Mouse (Mus musculus): ENCODE results near the gene Shc4. TPM values are rescaled to one million over a fixed set of nuclear protein-coding genes. Genes with fewer than 3 reads are reported as not detected.

The Shc4 gene
- total RNA-seq, 4 experiments from 2014 or later, result 3.4 to 6.8 (median 4.9) TPM

GRCm38 (mm10) chr2:125684559-125685440 lies 39.1 kb downstream of the Shc4 start:
- no peak for DNase-seq

DNA sequence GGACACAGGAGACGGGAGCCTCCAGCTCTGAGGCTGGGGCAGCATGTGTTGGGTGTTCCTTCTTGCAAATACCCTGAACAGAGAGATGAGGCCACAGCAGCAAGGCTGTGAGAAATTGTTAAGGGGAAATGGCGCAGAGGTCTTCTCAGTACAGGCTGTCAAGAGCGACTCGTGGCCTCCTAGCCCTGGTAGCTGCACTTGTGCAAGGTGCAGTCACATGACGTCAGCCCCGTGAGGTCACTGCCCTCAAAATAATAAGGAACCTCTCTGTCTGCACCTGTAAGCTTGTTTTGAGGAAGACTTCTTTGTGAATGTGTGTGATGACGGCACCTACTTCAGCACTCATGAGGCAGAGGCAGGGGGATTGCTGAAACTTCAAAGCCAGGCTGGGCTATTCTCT lies 40.1 kb downstream of the Shc4 start:
- DNase-seq, result no peak

- DNase-seq, result no peak
These were observed 42.1 kb downstream of the Shc4 start for GRCm38 (mm10) chr2:125681811-125682210.

GRCm38 (mm10) chr2:125672957-125673631 lies 50.9 kb downstream of the Shc4 start, which contains the start of gene Eid1:
Eid1 (plus strand) TSS chr2:125673095.
- peak; percentile 72 for DNase-seq

DNA sequence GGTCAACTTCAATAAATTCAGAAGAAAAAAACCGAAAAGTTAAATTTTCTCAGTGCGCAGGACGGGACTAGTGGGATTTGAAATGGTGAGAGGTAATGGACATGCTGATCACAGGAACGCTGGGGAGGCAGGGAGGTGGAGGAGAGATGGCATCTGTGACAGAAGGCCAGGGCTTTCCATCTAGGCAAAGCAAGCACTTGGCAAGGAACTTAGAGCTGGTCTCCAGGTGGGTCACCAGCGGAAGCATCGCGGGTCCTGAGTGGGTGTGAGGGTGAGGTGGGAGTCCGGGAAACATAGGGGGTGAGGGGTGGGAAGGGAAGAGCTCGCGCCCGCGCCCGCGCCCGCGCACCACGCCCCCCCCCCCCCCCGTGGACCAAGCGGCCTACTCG lies 51.4 kb downstream of the Shc4 start:
- DNase-seq, result no peak

DNA sequence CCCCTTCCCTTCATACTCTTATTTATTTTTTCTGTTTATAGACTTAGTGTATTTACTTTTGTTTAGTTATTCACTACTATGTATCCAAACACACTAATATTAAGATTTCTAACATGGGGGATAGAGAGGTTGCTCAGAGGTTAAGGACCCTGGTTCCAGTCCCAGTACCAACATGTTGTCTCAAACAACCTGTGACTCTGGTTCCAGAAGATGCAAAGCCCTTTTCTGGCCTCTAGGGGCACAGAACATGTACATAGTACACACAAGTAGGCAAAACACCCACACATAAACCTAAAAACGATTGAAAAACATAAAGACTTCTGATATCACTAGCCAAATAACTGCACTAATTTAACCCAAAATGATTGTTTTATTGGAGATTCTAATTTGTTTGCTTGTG lies 53.1 kb downstream of the Shc4 start:
- DNase-seq, result no peak

DNA sequence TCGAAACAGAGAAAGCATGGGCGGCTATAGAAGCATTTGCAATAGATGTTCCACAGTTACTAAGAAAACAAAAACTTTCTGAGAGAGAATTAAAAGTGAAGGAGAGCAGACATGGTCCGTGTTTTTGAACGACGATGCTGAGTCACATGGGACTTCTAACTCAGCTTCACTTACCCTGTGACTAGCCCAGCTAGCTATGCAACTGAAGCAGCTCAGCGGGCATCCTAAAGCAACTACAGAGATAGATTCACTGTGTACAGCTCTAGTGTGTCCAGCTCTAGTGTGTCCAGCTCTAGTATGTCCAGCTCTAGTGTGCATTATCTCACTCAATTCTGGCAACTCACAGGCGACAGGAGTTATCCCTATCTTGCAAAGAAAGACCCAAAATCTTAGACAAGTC lies 56.2 kb downstream of the Shc4 start:
- no peak for DNase-seq

DNA sequence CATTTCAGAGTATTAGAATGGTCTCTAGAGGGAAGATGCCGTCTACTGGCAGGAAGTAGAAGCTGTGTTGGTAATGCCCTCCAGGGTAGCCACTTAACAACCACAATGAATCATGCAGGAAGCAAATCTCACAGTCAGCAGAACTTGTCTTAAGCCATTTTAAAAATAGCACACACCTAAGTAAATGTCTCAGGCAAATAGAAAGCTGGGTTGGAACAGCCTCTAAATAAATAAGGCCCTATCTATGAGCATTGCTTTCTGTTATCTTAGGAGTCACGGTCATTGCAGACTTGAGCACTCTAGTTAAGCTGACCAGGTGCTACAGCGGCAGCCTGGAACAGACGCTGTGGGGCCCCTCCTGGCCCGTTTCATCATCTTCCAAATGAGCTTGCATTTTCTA lies 56.8 kb downstream of the Shc4 start:
- DNase-seq, result no peak

DNA sequence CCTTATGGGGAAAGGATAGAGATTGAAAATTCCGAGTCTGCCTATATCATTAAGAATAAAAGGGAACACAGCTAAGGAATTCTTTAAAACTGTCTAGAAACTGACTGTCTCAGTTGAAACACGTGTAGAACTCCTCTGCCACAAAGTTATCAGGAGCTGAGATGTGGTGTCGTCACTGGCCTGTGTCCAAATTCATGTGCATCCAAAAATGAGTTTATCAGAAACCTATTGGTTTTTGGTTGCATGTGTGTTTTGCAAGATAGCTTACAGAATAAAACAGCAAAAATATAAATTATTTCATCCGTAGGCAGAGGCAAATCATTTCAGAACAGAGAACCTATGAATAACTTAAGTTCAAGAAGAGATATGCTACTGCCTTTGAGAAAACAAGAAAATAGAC lies 57.3 kb downstream of the Shc4 start:
- no peak for DNase-seq

- no peak for DNase-seq
These were observed 58.0 kb downstream of the Shc4 start for GRCm38 (mm10) chr2:125665909-125666308.

DNA sequence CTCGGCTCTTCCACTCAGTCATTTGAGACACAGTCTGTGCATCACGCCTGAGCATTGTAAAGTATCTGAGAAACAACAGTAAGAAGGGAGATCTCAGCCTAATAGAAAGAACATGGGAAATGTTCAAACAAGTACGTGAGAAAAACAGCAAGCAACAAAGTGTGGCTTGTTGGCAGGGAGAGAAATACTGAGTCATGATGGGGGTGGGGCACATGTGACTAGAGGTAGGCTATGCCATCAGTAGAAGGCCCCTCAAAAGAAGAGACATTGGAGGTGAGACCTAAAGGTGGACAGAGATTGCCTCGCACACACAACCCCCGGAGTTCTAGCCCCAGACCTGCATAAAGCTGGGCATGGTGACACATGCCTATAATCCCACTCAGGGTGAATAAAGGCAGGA lies 58.7 kb downstream of the Shc4 start:
- DNase-seq, result no peak

GRCm38 (mm10) chr2:125662517-125662916 lies 61.4 kb downstream of the Shc4 start:
- no peak for DNase-seq

- no peak for DNase-seq
These were observed 62.8 kb downstream of the Shc4 start for GRCm38 (mm10) chr2:125661156-125661555.

- DNase-seq, result no peak
These were observed 63.3 kb downstream of the Shc4 start for GRCm38 (mm10) chr2:125660537-125661130.

DNA sequence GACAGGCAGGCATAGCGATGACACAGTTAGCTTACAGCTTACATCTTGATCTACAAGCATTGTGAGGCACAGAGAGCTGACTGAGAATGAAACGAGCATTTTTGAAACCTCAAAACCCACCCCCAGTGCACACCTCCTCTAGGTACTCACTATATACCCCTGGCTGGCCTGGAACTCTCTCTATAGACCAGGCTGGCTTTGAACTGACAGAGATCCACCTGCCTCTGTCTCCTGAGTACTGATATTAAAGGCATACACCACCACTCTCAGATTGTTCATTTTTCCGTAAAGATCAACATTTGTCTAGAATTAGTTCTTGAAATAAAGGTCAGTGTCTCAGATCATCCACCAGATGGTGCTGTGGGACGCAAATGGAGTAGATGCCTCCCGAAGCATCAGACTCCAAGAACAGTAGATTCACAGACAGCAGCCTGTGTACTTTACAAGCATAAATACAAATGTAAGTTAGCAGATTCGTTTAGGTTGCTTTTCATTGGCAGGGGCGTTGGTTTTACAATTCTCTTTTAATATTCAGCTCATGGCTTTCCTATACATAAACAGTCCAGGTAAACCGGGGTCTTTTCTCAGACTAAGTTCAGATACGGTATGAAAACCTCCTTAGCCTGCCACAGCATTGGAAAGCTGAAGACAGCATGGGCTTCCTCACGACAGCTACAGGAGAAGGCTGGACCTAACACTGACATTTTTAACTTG lies 64.0 kb downstream of the Shc4 start:
- peak; percentile 58 for DNase-seq

DNA sequence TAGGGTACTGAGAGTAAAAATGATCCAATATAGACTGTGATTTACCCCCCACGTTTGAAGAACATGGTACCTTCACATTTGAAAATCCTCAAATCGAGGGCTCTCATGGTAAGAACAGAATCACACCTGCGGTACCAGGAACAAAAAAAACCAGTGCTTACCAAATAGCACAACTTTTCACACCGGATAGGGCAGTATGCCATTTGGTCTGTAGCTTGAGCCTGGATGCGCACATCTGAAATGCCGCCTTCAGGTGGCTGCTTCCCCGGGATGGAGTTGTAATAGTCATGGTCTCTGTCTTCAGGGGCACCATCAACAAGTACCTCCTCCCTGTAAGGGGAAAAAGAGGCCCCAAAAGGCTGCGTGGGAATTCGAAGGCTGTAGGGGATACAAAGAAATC lies 68.6 kb downstream of the Shc4 start:
- DNase-seq, result no peak

GRCm38 (mm10) chr2:125653286-125653685 lies 70.7 kb downstream of the Shc4 start:
- DNase-seq, result no peak

GRCm38 (mm10) chr2:125651563-125651962 lies 72.4 kb downstream of the Shc4 start:
- DNase-seq, result no peak

GRCm38 (mm10) chr2:125650742-125651352 lies 73.1 kb downstream of the Shc4 start:
- no peak for DNase-seq

GRCm38 (mm10) chr2:125650038-125650437 lies 73.9 kb downstream of the Shc4 start:
- no peak for DNase-seq

DNA sequence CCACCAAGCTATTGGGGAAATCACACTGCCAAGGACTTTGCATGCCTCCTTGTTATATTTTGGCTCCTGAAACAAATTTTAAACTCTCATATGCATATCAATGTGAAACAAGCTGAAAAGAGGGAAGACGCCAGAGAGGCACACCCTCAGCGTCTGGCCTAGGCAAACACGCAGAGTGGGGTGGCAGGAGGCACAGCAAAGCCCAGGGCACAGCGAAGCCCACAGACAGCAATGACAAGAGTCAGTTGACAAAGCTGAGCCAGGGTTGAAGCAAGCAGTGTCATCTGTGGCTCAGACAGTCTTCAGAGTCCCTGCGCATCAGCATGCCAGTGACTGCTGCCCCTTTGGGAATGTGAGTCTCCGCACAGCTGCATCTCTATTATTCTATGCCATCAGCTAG lies 79.0 kb downstream of the Shc4 start:
- DNase-seq, result no peak

DNA sequence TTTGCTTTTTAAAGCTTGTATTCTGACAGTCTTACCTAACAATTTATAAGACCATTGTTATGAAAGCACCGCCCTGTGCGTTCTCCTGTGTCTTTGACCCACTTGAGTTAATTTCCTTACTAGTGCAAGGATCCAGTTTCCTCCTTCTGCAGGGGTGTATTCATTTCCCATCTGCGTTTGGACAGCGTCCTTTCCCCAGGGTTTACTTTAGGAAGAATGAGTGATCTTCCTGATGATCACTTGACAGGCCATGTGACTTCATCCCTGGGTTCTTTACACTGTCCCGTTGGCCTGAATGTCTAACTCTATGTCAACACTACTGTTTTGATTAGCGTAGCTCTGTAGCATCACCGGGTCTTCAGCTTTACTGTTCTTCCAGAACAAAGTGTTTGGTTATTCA lies 86.6 kb downstream of the Shc4 start:
- no peak for DNase-seq
